Mouse (Mus musculus) E14TG2a.4 (cell line): ENCODE measurements around the gene Akap4.

Source experiments
- CTCF ChIP-seq: conservative IDR thresholded peaks from 2 replicates; pipeline ENCODE4 v1.5.1; 2014; ENCODE audit warnings: low read length
- NANOG ChIP-seq: IDR thresholded peaks from 2 replicates; pipeline ENCODE4 v1.6.1; 2014; ENCODE audit warnings: borderline replicate concordance, low read length, mixed read lengths

DNA sequence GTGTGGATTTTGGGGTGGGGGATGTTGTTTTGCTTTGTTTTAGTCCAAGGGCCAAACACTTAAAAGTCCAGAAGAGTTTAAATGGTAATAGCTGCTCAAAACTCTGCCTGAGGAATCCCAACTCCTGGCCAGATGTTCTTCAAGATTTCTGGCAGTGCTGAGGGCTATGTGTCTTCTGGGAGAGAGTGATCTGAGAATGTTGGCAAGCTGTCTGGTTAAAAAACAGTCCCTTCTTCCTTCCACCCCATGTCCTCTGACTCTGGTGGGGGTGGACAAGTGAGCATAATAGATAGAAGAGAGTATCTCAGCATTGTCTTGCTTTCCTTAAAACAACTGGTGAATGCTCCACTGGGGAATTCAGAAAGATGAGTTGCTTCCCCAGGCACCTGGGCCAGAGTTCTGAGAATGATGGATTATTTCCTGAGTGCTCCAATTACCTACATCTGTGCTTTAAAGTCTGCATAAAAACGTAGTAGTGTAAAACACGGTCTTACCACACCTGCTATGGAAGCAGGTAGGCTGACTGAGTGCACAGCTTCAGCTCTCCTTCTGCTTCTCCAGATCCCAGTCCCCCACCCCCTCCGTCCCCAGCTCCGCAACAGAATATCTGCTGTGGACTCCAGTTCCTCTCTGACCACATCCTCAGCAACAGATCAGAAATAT is 54.4 kb downstream of the Akap4 start:
- TF ChIP-seq NANOG: no peak
- TF ChIP-seq CTCF: no peak
